Mouse (Mus musculus) forebrain, embryonic 12.5 days (tissue): Measurements from ENCODE around the gene Ang4. TPM values are rescaled to one million over a fixed set of nuclear protein-coding genes. Genes with fewer than 3 reads are reported as not detected.
A peak's percentile ranks its signal among the peaks of the same experiment; 100 is the strongest.

Source experiments
- ATAC-seq: fragments of 200-750 bp; cut with Nextera tagmentation; 2 replicates; pipeline ENCODE4 v1.8.0; 2017; ENCODE audit warnings: moderate TSS enrichment; ENCODE audit not compliant: low FRiP score
- H3K27ac ChIP-seq: fragments of 300-500 bp; sonication (generic); 2 replicates; pipeline ENCODE4 v1.5.1; 2016; ENCODE audit warnings: mild to moderate bottlenecking
- H3K27me3 ChIP-seq: fragments of 300-500 bp; sonication (generic); 2 replicates; pipeline ENCODE4 v1.6.1; 2016; ENCODE audit warnings: mild to moderate bottlenecking
- H3K36me3 ChIP-seq: fragments of 300-500 bp; sonication (generic); replicated peaks from 2 replicates; pipeline ENCODE4 v1.6.1; 2016; ENCODE audit warnings: mild to moderate bottlenecking
- H3K4me1 ChIP-seq: fragments of 300-500 bp; sonication (generic); 2 replicates; pipeline ENCODE4 v1.6.1; 2016
- H3K4me2 ChIP-seq: fragments of 300-500 bp; sonication (generic); 2 replicates; pipeline ENCODE4 v1.6.1; 2016; ENCODE audit warnings: mild to moderate bottlenecking, moderate library complexity
- H3K4me3 ChIP-seq: fragments of 300-500 bp; sonication (generic); replicated peaks from 2 replicates; pipeline ENCODE4 v1.5.1; 2016; ENCODE audit warnings: mild to moderate bottlenecking
- H3K9ac ChIP-seq: fragments of 300-500 bp; sonication (generic); 2 replicates; pipeline ENCODE4 v1.6.1; 2016; ENCODE audit warnings: mild to moderate bottlenecking
- H3K9me3 ChIP-seq: fragments of 300-500 bp; sonication (generic); 2 replicates; pipeline ENCODE4 v1.6.1; 2016
- WGBS: fragments of 180-500 bp; shearing (Covaris S2); methylation state at CpG from one replicate; pipeline ENCODE4 v1.1.7; 2016; 5-methylcytosine and 5-hydroxymethylcytosine counted together
- polyA plus RNA-seq: library from polyadenylated mRNA; unstranded; fragments of >200 nt; fragmentation: Nextera tagmentation; extraction: Ambion mirVana; gene quantifications from 2 replicates; pipeline ENCODE4 v1.2.1, GENCODE M21; 2016

The Ang4 gene
- polyA plus RNA-seq, 1 experiment from 2014 or later, result not detected

GRCm38 (mm10) chr14:51738411-51739149, 34.8 kb downstream of the Ang4 start:
- no peaks in the 10 kb centered on the region for H3K9me3 ChIP-seq
- no peak overlapping the region for H3K27ac ChIP-seq
- peaks cover 52% of the 10 kb centered on the region for H3K27me3 ChIP-seq
- ATAC-seq, result no peak
- H3K4me3 ChIP-seq, result peak overlapping the region; percentile 24
- H3K4me2 ChIP-seq, result peak overlapping the region; percentile 58
- H3K9ac ChIP-seq, result no peak overlapping the region
- no peaks in the 10 kb centered on the region for H3K36me3 ChIP-seq
- H3K4me1 ChIP-seq, result peaks cover 23% of the 10 kb centered on the region
- WGBS, result 2% methylated on average over 29 of the region's 29 CpGs

- no peak overlapping the region for H3K9ac ChIP-seq
- no peak overlapping the region for H3K4me2 ChIP-seq
- H3K36me3 ChIP-seq, result no peaks in the 10 kb centered on the region
- no peak overlapping the region for H3K27ac ChIP-seq
- H3K27me3 ChIP-seq, result peaks cover 52% of the 10 kb centered on the region
- WGBS, result 8% methylated on average over 12 of the region's 12 CpGs
- H3K9me3 ChIP-seq, result no peaks in the 10 kb centered on the region
- peaks cover 23% of the 10 kb centered on the region for H3K4me1 ChIP-seq
- ATAC-seq, result no peak
- H3K4me3 ChIP-seq, result no peak overlapping the region
Measured at GRCm38 (mm10) chr14:51737967-51738366, 35.4 kb downstream of the Ang4 start.

GRCm38 (mm10) chr14:51717083-51717482, 56.3 kb downstream of the Ang4 start, which contains the start of gene Gm5800:
TSS of gene Gm5800 (minus strand) at chr14:51717183.
- H3K9ac ChIP-seq, result no peak within 1 kb of the TSS
- H3K27ac ChIP-seq, result no peak within 1 kb of the TSS
- no peaks in the 10 kb centered on the region for H3K36me3 ChIP-seq
- H3K27me3 ChIP-seq, result no peaks in the 10 kb centered on the region
- H3K9me3 ChIP-seq, result no peaks in the 10 kb centered on the region
- H3K4me2 ChIP-seq, result no peak within 1 kb of the TSS
- WGBS, result 53% methylated on average over 1 of the region's 1 CpGs
- H3K4me3 ChIP-seq, result no peak within 1 kb of the TSS
- no peak for ATAC-seq
- H3K4me1 ChIP-seq, result no peaks in the 10 kb centered on the region

Other genes starting within 250 kb of the Ang4 start
- gene Gm5622, start 220.8 kb downstream of the Ang4 start, polyA plus RNA-seq, result not detected in 2 replicates
- not detected in 2 replicates for gene Gm17175, start 199.5 kb downstream of the Ang4 start, polyA plus RNA-seq
- not detected in 2 replicates for gene Gm17174, start 181.5 kb downstream of the Ang4 start, polyA plus RNA-seq
- not detected in 2 replicates for gene Gm17078, start 162.3 kb downstream of the Ang4 start, polyA plus RNA-seq
- gene Gm4181, start 137.9 kb downstream of the Ang4 start, polyA plus RNA-seq, result not detected in 2 replicates
- gene Gm17079, start 78.1 kb downstream of the Ang4 start, polyA plus RNA-seq, result not detected in 2 replicates
- gene Gm5800, start 56.4 kb downstream of the Ang4 start, polyA plus RNA-seq, result not detected in 2 replicates
- not detected in 2 replicates for gene AY358078, start 26.5 kb upstream of the Ang4 start, polyA plus RNA-seq
- not detected in 2 replicates for gene Ear6, start 80.1 kb upstream of the Ang4 start, polyA plus RNA-seq
- 58.2 and 66.0 TPM in 2 replicates for gene Mettl17, start 111.3 kb upstream of the Ang4 start, polyA plus RNA-seq
- 1.3 and 1.7 TPM in 2 replicates for gene Slc39a2, start 119.3 kb upstream of the Ang4 start, polyA plus RNA-seq
- 34.2 and 41.1 TPM in 2 replicates for gene Ndrg2, start 140.6 kb upstream of the Ang4 start, polyA plus RNA-seq
- not detected in 2 replicates for gene Tppp2, start 144.8 kb upstream of the Ang4 start, polyA plus RNA-seq
- gene Rnase13, start 149.2 kb upstream of the Ang4 start, polyA plus RNA-seq, result not detected in 2 replicates
- 116 and 117 TPM in 2 replicates for gene Arhgef40, start 211.1 kb upstream of the Ang4 start, polyA plus RNA-seq
- gene Tmem253, start 242.1 kb upstream of the Ang4 start, polyA plus RNA-seq, result 1.1 TPM in 2 replicates
- 97.1 and 101 TPM in 2 replicates for gene Zfp219, start 247.1 kb upstream of the Ang4 start, polyA plus RNA-seq